Mouse (Mus musculus) cortical plate, adult 2 months (tissue): ENCODE data around the gene Eif4g1. TPM values are rescaled to one million over a fixed set of nuclear protein-coding genes. Genes with fewer than 3 reads are reported as not detected.

Source experiments
- H3K27ac ChIP-seq: fragments of 200-500 bp; 2 replicates; pipeline ENCODE4 v1.5.1; 2012; ENCODE audit warnings: low read length, control low read depth, inconsistent platforms; ENCODE audit not compliant: insufficient read depth
- H3K4me1 ChIP-seq: fragments of 200-500 bp; 2 replicates; pipeline ENCODE4 v1.6.1; 2011; ENCODE audit warnings: low read length; ENCODE audit not compliant: control insufficient read depth, insufficient read depth
- H3K4me3 ChIP-seq: fragments of 200-500 bp; 2 replicates; pipeline ENCODE4 v1.5.1; 2011; ENCODE audit warnings: mild to moderate bottlenecking, low read length, control low read depth; ENCODE audit not compliant: insufficient read depth
- CTCF ChIP-seq: fragments of 200-500 bp; IDR thresholded peaks from 2 replicates; pipeline ENCODE4 v1.5.1; 2011; ENCODE audit warnings: mild to moderate bottlenecking, control low read depth, low read length; ENCODE audit not compliant: insufficient read depth; ENCODE audit errors: extremely low read depth
- POLR2A ChIP-seq: fragments of 200-500 bp; IDR thresholded peaks from 2 replicates; pipeline ENCODE4 v1.6.1; 2011; ENCODE audit warnings: mild to moderate bottlenecking, low read length, control low read depth; ENCODE audit not compliant: insufficient read depth; ENCODE audit errors: extremely low read depth
- polyA plus RNA-seq: library from polyadenylated mRNA; depleted of rRNA; stranded (reverse); fragments of >200 nt; gene quantifications from 2 replicates; pipeline ENCODE4 v1.2.3, GENCODE M21; 2012

The Eif4g1 gene
- polyA plus RNA-seq, 1 experiment, result 157 TPM

GRCm38 (mm10) chr16:20701729-20702521 is 33.8 kb downstream of the Eif4g1 start:
- Histone ChIP-seq H3K27ac (0 out of 2 replicates have a peak overlapping the region, but pooled peaks have one; percentile 43), H3K4me1 (0 out of 2 replicates have a peak, but pooled peaks cover 2% of the 10 kb centered on the region), H3K4me3 (no peak overlapping the region)
- TF ChIP-seq CTCF (no peak), POLR2A (no peak; the same call in 1 of the 2 replicates)

DNA sequence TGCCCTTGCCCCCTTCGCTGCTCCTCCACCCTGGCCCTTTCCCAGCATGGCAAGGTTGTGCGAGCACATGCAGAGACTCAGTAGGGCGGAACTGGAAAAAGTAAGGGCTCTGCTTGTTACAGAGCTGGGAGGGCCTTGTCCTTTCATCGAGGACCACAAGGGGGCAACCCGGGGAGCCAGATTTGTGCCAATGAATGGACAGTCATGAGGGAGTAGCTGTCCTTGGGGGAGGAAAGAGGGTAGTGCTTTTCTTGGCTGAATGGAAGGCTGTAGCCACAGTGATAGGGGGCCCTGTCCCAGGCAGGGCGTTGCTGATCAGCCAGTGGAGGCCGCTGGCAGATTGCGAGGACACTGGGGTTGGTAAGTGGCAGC is 34.4 kb downstream of the Eif4g1 start:
- TF ChIP-seq CTCF (peak; percentile 52), POLR2A (no peak)
- Histone ChIP-seq H3K4me3 (no peak overlapping the region), H3K4me1 (0 out of 2 replicates have a peak, but pooled peaks cover 2% of the 10 kb centered on the region), H3K27ac (no peak overlapping the region)

DNA sequence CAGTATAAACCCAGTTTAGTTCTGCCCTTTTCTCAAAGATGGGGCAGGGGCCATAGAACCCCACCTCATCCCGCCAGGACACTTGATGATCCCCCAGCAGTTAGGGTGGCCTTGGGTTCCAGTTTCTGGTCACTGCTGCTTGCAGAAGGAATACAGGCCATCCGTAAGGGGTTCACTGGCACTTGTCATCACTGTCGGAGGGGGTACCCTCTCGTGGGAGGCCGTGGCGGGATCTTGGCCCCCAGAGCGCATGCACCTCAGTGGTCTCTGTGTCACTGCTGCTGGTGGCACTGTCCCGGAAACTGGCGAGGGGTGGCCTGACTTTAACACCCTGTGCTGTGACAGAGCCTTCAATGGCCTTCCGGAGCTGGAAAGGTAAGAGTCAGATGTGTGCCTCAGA is 35.0 kb downstream of the Eif4g1 start:
- H3K4me1 ChIP-seq, result 0 out of 2 replicates have a peak, but pooled peaks cover 2% of the 10 kb centered on the region
- H3K27ac ChIP-seq, result no peak overlapping the region
- no peak overlapping the region for H3K4me3 ChIP-seq
- TF ChIP-seq CTCF (no peak), POLR2A (0 out of 2 replicates have a peak, but pooled peaks have one; percentile 35)

DNA sequence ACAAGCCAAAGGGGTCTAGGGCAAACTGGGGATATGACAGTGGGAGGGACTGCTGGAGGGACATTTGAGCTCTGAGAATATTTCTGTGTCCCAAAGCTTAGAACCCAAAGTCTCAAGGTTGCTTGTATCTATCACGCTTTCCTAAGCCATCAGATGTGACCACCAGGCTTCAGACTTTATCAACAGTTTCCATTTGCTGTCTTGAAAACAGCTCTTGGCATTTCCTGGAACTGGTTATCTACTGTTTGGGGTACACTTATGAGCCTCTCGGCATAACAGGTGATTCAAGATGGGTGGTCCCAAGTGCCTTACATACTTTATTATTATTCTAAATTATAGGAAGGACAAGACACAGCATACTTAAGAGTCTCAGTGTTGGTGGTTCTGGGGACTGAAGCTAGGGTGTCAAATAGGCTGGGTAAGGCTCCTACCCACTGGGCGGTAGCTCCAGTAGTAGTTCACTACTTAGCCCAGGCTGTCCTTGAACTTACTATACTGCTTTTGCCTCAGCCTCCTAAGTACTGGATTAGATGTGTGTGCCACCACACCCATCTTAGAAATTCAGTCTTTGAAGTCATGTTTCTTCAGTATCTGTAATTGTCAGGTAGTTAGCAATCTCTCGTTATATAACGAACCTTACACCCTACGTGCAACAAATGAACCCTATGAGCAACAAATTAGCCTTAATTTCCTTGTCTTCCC is 35.7 kb downstream of the Eif4g1 start:
- Histone ChIP-seq H3K27ac (no peak overlapping the region), H3K4me1 (no peaks in the 10 kb centered on the region), H3K4me3 (no peak overlapping the region)
- no peak for TF ChIP-seq CTCF
- TF ChIP-seq POLR2A, result 0 out of 2 replicates have a peak, but pooled peaks have one; percentile 3

GRCm38 (mm10) chr16:20705786-20706185 is 37.7 kb downstream of the Eif4g1 start:
- Histone ChIP-seq H3K4me1 (no peaks in the 10 kb centered on the region), H3K27ac (0 out of 2 replicates have a peak overlapping the region, but pooled peaks have one; percentile 24), H3K4me3 (no peak overlapping the region)
- TF ChIP-seq POLR2A, result no peak
- TF ChIP-seq CTCF, result no peak

- H3K4me3 ChIP-seq, result no peak overlapping the region
- H3K4me1 ChIP-seq, result no peaks in the 10 kb centered on the region
- H3K27ac ChIP-seq, result 0 out of 2 replicates have a peak overlapping the region, but pooled peaks have one; percentile 5
- TF ChIP-seq CTCF (no peak), POLR2A (no peak)
Measured at GRCm38 (mm10) chr16:20706407-20707055, 38.4 kb downstream of the Eif4g1 start.

- TF ChIP-seq CTCF (no peak), POLR2A (no peak)
- no peak overlapping the region for H3K27ac ChIP-seq
- no peaks in the 10 kb centered on the region for H3K4me1 ChIP-seq
- H3K4me3 ChIP-seq, result no peak overlapping the region
Measured at GRCm38 (mm10) chr16:20708220-20708938, 40.3 kb downstream of the Eif4g1 start.

GRCm38 (mm10) chr16:20708939-20709734 is 41.0 kb downstream of the Eif4g1 start:
- TF ChIP-seq CTCF, result peak; percentile 33; the same call in 1 of the 2 replicates
- 0 out of 2 replicates have a peak, but pooled peaks have one; percentile 14 for TF ChIP-seq POLR2A
- Histone ChIP-seq H3K4me1 (no peaks in the 10 kb centered on the region; the same call in 1 of the 2 replicates), H3K4me3 (no peak overlapping the region), H3K27ac (no peak overlapping the region)
